Mouse (Mus musculus) thymus, adult 2 months (tissue): ENCODE results near the gene Spata4. TPM values are rescaled to one million over a fixed set of nuclear protein-coding genes. Genes with fewer than 3 reads are reported as not detected.

ENCODE experiments used
- DNase-seq: peaks from one replicate; pipeline ENCODE4 v3.0.0; 2021
- H3K27ac ChIP-seq: fragments of 200-500 bp; 2 replicates; pipeline ENCODE4 v1.5.1; 2012; ENCODE audit warnings: low read length, control low read depth; ENCODE audit not compliant: control insufficient read depth, insufficient read depth
- H3K27me3 ChIP-seq: fragments of 200-500 bp; 2 replicates; pipeline ENCODE4 v1.6.1; 2012; ENCODE audit warnings: mild to moderate bottlenecking, low read length, moderate library complexity, mixed read lengths; ENCODE audit not compliant: control insufficient read depth, insufficient read depth
- H3K36me3 ChIP-seq: fragments of 200-500 bp; 2 replicates; pipeline ENCODE4 v1.6.1; 2012; ENCODE audit warnings: mild to moderate bottlenecking, low read length, moderate library complexity; ENCODE audit not compliant: control insufficient read depth, insufficient read depth
- H3K4me1 ChIP-seq: fragments of 200-500 bp; replicated peaks from 2 replicates; pipeline ENCODE4 v1.6.1; 2012; ENCODE audit warnings: low read length; ENCODE audit not compliant: control insufficient read depth, insufficient read depth
- H3K4me3 ChIP-seq: fragments of 200-500 bp; 2 replicates; pipeline ENCODE4 v1.5.1; 2012; ENCODE audit warnings: mild to moderate bottlenecking, low read length, control low read depth, moderate library complexity; ENCODE audit not compliant: control insufficient read depth, insufficient read depth
- CTCF ChIP-seq: fragments of 200-500 bp; IDR thresholded peaks from 2 replicates; pipeline ENCODE4 v1.5.1; 2012; ENCODE audit warnings: mild to moderate bottlenecking, control low read depth, low read length, moderate library complexity, borderline replicate concordance; ENCODE audit not compliant: control insufficient read depth, poor library complexity, insufficient read depth; ENCODE audit errors: extremely low read depth
- POLR2A ChIP-seq: fragments of 200-500 bp; IDR thresholded peaks from 2 replicates; pipeline ENCODE4 v1.6.1; 2012; ENCODE audit warnings: mild to moderate bottlenecking, low read length, control low read depth, moderate library complexity; ENCODE audit not compliant: control insufficient read depth, poor library complexity, insufficient read depth; ENCODE audit errors: extremely low read depth
- WGBS: fragments of 180-500 bp; shearing (Covaris S2); methylation state at CpG from one replicate; pipeline ENCODE4 v1.1.7; 2018; 5-methylcytosine and 5-hydroxymethylcytosine counted together
- polyA plus RNA-seq: library from polyadenylated mRNA; depleted of rRNA; stranded (reverse); fragments of >200 nt; gene quantifications from 2 replicates; pipeline ENCODE4 v1.2.3, GENCODE M21; 2012; rRNA removed

The Spata4 gene
- not detected in 2 replicates for polyA plus RNA-seq

GRCm38 (mm10) chr8:54600671-54601251 is at the start of gene Spata4:
Gene Spata4, plus strand, starts transcription at chr8:54600781.
- H3K36me3 ChIP-seq = no peaks in the 10 kb centered on the region
- H3K4me1 ChIP-seq = no peaks in the 10 kb centered on the region
- 80% methylated on average over 21 of the region's 21 CpGs for WGBS
- H3K4me3 ChIP-seq = no peak within 1 kb of the TSS
- no peak for DNase-seq
- H3K27ac ChIP-seq = no peak within 1 kb of the TSS
- TF ChIP-seq CTCF (no peak), POLR2A (no peak)
- H3K27me3 ChIP-seq = no peaks in the 10 kb centered on the region

- Histone ChIP-seq H3K27ac (no peak overlapping the region), H3K36me3 (no peaks in the 10 kb centered on the region), H3K27me3 (no peaks in the 10 kb centered on the region), H3K4me3 (no peak overlapping the region), H3K4me1 (no peaks in the 10 kb centered on the region)
- 62% methylated on average over 2 of the region's 2 CpGs for WGBS
- TF ChIP-seq POLR2A = no peak
- TF ChIP-seq CTCF = no peak
- no peak for DNase-seq
These were observed 45.7 kb upstream of the Spata4 start for GRCm38 (mm10) chr8:54554921-54555320.

- Histone ChIP-seq H3K36me3 (no peaks in the 10 kb centered on the region), H3K27ac (no peak overlapping the region), H3K27me3 (no peaks in the 10 kb centered on the region), H3K4me1 (no peaks in the 10 kb centered on the region), H3K4me3 (no peak overlapping the region)
- WGBS = 49% methylated on average over 4 of the region's 4 CpGs
- TF ChIP-seq POLR2A = no peak
- TF ChIP-seq CTCF = no peak
- no peak for DNase-seq
These were observed 38.4 kb upstream of the Spata4 start for GRCm38 (mm10) chr8:54562137-54562536.

- Histone ChIP-seq H3K4me1 (no peaks in the 10 kb centered on the region), H3K27me3 (no peaks in the 10 kb centered on the region), H3K36me3 (no peaks in the 10 kb centered on the region), H3K4me3 (no peak overlapping the region), H3K27ac (no peak overlapping the region)
- 92% methylated on average over 1 of the region's 1 CpGs for WGBS
- no peak for TF ChIP-seq CTCF
- TF ChIP-seq POLR2A = no peak
- no peak for DNase-seq
These were observed 35.4 kb upstream of the Spata4 start for GRCm38 (mm10) chr8:54565181-54565580.

GRCm38 (mm10) chr8:54565603-54566260 is 34.8 kb upstream of the Spata4 start:
- H3K4me1 ChIP-seq = no peaks in the 10 kb centered on the region
- H3K4me3 ChIP-seq = no peak overlapping the region
- no peaks in the 10 kb centered on the region for H3K27me3 ChIP-seq
- TF ChIP-seq POLR2A = no peak
- no peak for TF ChIP-seq CTCF
- 77% methylated on average over 7 of the region's 7 CpGs for WGBS
- DNase-seq = no peak
- no peak overlapping the region for H3K27ac ChIP-seq
- no peaks in the 10 kb centered on the region for H3K36me3 ChIP-seq

- TF ChIP-seq CTCF (no peak), POLR2A (no peak)
- 89% methylated on average over 2 of the region's 2 CpGs for WGBS
- no peak for DNase-seq
These were observed 33.4 kb upstream of the Spata4 start for GRCm38 (mm10) chr8:54567168-54567567.

More at GRCm38 (mm10) chr8:54567168-54567567, 33.4 kb upstream of the Spata4 start:
- Histone ChIP-seq H3K4me3 (no peak overlapping the region), H3K27ac (no peak overlapping the region), H3K36me3 (no peaks in the 10 kb centered on the region), H3K27me3 (no peaks in the 10 kb centered on the region), H3K4me1 (no peaks in the 10 kb centered on the region)
